Mouse (Mus musculus) forebrain, embryonic 10.5 days (tissue): ENCODE data around the gene B230219D22Rik. TPM values are rescaled to one million over a fixed set of nuclear protein-coding genes. Genes with fewer than 3 reads are reported as not detected.

ENCODE experiments used
- DNase-seq: peaks from one replicate; pipeline ENCODE4 v3.0.0-alpha.2; 2017; ENCODE audit warnings: low spot score; ENCODE audit errors: extremely low spot score
- H3K27ac ChIP-seq: fragments of 300-500 bp; sonication (generic); 2 replicates; pipeline ENCODE4 v1.5.1; 2016; ENCODE audit warnings: mild to moderate bottlenecking
- H3K27me3 ChIP-seq: fragments of 300-500 bp; sonication (generic); 2 replicates; pipeline ENCODE4 v1.6.1; 2016; ENCODE audit warnings: mild to moderate bottlenecking; ENCODE audit not compliant: poor library complexity, severe bottlenecking
- H3K36me3 ChIP-seq: fragments of 300-500 bp; sonication (generic); replicated peaks from 2 replicates; pipeline ENCODE4 v1.6.1; 2016; ENCODE audit warnings: mild to moderate bottlenecking, moderate library complexity
- H3K4me1 ChIP-seq: fragments of 300-500 bp; sonication (generic); 2 replicates; pipeline ENCODE4 v1.6.1; 2016
- H3K4me3 ChIP-seq: fragments of 300-500 bp; sonication (generic); 2 replicates; pipeline ENCODE4 v1.5.1; 2016; ENCODE audit warnings: mild to moderate bottlenecking, moderate library complexity
- H3K9me3 ChIP-seq: fragments of 300-500 bp; sonication (generic); 2 replicates; pipeline ENCODE4 v1.6.1; 2016; ENCODE audit warnings: mild to moderate bottlenecking, moderate library complexity
- WGBS: fragments of 180-500 bp; shearing (Covaris S2); methylation state at CpG from one replicate; pipeline ENCODE4 v1.1.7; 2016; 5-methylcytosine and 5-hydroxymethylcytosine counted together
- polyA plus RNA-seq: library from polyadenylated mRNA; unstranded; fragments of >200 nt; fragmentation: Nextera tagmentation; extraction: Ambion mirVana; gene quantifications from 2 replicates; pipeline ENCODE4 v1.2.1, GENCODE M21; 2016

B230219D22Rik gene
- polyA plus RNA-seq, 1 experiment from 2014 or later = 46.7 TPM

DNA sequence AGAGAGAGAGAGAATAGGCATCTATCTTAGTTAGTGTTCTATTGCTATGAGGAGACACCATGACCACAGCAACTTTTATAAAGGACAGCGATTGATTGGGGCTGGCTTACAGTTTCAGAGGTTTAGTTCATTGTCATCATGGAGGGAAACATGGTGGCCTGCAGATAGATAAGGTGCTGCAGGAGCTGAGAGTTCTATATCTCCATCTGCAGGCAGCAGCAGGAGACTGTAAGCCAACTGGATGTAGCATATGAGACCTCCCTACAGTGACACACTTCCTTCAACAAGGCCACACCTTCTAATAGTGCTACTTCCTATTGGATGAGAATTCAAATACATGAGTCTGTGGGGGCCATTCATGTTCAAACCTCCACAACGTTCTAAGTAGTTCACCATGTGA lies 39.2 kb downstream of the B230219D22Rik start:
- no peaks in the 10 kb centered on the region for H3K9me3 ChIP-seq
- H3K4me1 ChIP-seq = 0 out of 2 replicates have a peak, but pooled peaks cover 7% of the 10 kb centered on the region
- DNase-seq = no peak
- WGBS = 92% methylated on average over 2 of the region's 2 CpGs
- no peaks in the 10 kb centered on the region for H3K27me3 ChIP-seq
- H3K36me3 ChIP-seq = 0 out of 2 replicates have a peak, but pooled peaks cover 3% of the 10 kb centered on the region
- no peak overlapping the region for H3K4me3 ChIP-seq
- H3K27ac ChIP-seq = no peak overlapping the region

DNA sequence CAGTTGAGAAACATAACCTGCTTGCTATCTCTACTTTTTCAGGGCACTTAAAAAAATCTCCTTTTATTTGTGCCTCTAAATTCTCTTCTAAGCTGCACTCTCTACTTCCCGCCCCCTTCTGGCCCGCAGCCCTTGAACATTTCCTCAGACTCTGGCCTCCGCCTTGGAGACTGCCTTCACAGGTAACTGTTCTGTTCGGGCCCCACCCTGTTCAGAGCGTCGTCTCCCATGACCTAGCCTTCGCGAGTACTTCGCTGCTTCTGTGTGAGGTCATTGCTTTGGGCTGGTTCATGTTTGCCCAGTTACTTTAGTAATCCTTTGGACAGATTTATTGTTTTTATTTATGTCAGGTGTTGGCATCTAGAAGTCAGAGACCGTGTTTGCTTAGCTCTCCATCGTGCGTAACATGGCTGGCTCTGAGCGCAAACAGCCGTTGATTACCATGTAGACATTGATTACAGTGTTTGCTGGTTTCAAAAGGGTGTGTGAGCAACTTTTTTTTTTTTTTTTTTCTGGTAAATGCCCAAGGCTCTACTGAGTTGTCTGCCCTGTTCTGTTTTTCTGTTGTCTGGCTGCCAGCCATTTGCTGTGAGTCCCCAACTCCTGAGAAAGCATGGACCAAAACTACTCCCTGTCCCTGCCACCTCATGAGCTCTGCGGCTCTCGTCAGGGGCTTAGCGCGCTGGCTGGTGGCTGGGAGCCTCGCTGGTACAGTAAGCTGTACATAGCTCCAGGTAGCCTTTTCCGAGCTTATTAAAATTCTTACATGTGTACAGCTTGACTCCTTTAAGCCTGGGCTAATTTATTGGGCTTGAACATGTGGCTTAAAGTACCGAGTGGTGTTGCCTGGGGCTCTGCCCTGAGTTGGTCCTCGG lies 40.9 kb downstream of the B230219D22Rik start:
- H3K4me3 ChIP-seq = no peak overlapping the region
- no peak overlapping the region for H3K27ac ChIP-seq
- 0 out of 2 replicates have a peak, but pooled peaks cover 5% of the 10 kb centered on the region for H3K4me1 ChIP-seq
- H3K36me3 ChIP-seq = 0 out of 2 replicates have a peak, but pooled peaks cover 3% of the 10 kb centered on the region
- DNase-seq = no peak
- H3K9me3 ChIP-seq = no peaks in the 10 kb centered on the region
- H3K27me3 ChIP-seq = no peaks in the 10 kb centered on the region
- 93% methylated on average over 22 of the region's 22 CpGs for WGBS

DNA sequence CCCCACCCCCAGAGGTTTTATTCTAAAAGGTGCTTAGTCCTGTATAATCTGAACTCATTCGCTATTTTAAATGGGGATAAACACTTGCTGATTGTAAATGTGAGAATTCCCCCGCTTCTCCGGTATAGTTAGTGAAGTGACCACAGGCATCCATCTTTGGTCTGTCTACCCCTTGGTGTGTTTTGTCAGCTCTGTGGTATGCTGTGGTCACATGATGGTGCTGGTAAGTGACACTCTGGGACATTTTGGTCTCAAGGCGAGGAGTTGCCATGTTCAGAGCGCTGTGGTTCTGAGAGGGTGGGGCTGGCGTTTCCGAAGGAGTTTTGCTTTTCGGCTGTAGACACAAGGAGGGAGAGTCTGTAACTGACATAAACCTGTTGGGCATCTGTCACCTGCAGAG lies 45.0 kb downstream of the B230219D22Rik start:
- WGBS = 95% methylated on average over 8 of the region's 8 CpGs
- H3K9me3 ChIP-seq = no peaks in the 10 kb centered on the region
- H3K4me1 ChIP-seq = peaks cover 8% of the 10 kb centered on the region; the same call in 1 of the 2 replicates
- no peaks in the 10 kb centered on the region for H3K27me3 ChIP-seq
- DNase-seq = no peak
- no peak overlapping the region for H3K4me3 ChIP-seq
- no peaks in the 10 kb centered on the region for H3K36me3 ChIP-seq
- H3K27ac ChIP-seq = no peak overlapping the region

DNA sequence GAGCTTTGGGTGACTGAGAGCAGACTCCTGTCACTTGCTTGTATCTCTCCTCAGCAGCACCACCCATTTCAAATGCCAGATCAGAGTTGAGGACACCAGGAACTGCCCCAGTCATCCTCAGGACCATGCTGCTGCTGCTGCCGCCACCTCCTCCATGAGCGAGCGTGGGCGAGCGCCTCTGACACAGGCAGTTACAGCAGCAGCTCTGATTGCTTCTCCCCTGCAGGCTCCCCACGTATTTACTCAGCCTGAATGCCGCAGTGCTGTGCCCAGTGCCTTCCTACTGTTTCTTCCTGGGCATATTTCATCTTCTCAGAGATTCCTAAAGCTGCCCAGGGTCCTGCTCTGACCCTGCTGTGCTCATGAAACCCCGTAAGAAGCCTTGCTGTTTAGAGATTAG lies 49.4 kb downstream of the B230219D22Rik start:
- H3K9me3 ChIP-seq = no peaks in the 10 kb centered on the region
- H3K27ac ChIP-seq = no peak overlapping the region
- H3K36me3 ChIP-seq = 0 out of 2 replicates have a peak, but pooled peaks cover 3% of the 10 kb centered on the region
- H3K4me3 ChIP-seq = no peak overlapping the region
- no peaks in the 10 kb centered on the region for H3K27me3 ChIP-seq
- DNase-seq = no peak
- H3K4me1 ChIP-seq = peaks cover 8% of the 10 kb centered on the region; the same call in 1 of the 2 replicates
- 74% methylated on average over 8 of the region's 8 CpGs for WGBS

Other genes starting within 250 kb of the B230219D22Rik start
- 44.8 and 51.1 TPM in 2 replicates for gene Grk6, start 248.1 kb upstream of the B230219D22Rik start, polyA plus RNA-seq
- 0.75 and 0.88 TPM in 2 replicates for gene Prr7, start 228.9 kb upstream of the B230219D22Rik start, polyA plus RNA-seq
- 346 and 355 TPM in 2 replicates for gene Dbn1, start 205.0 kb upstream of the B230219D22Rik start, polyA plus RNA-seq
- 200 and 209 TPM in 2 replicates for gene Pdlim7, start 179.4 kb upstream of the B230219D22Rik start, polyA plus RNA-seq
- gene Dok3, start 163.8 kb upstream of the B230219D22Rik start, polyA plus RNA-seq = 3.3 and 4.2 TPM in 2 replicates
- 96.5 and 98.2 TPM in 2 replicates for gene Ddx41, start 156.5 kb upstream of the B230219D22Rik start, polyA plus RNA-seq
- gene Fam193b, start 122.0 kb upstream of the B230219D22Rik start, polyA plus RNA-seq = 55.6 and 57.8 TPM in 2 replicates
- gene Tmed9, start 119.4 kb upstream of the B230219D22Rik start, polyA plus RNA-seq = 129 and 141 TPM in 2 replicates
- gene B4galt7, start 93.2 kb upstream of the B230219D22Rik start, polyA plus RNA-seq = 26.6 and 28.9 TPM in 2 replicates
- gene Caml, start 70.1 kb upstream of the B230219D22Rik start, polyA plus RNA-seq = 51.6 and 54.5 TPM in 2 replicates
- 44.1 and 48.0 TPM in 2 replicates for gene Ddx46, start 58.1 kb upstream of the B230219D22Rik start, polyA plus RNA-seq
- 67.1 and 69.5 TPM in 2 replicates for gene Txndc15, start 21.5 kb downstream of the B230219D22Rik start, polyA plus RNA-seq
- gene Pcbd2, start 34.2 kb downstream of the B230219D22Rik start, polyA plus RNA-seq = 33.9 and 36.4 TPM in 2 replicates
- 0.11 TPM in 2 replicates for gene Catsper3, start 91.4 kb downstream of the B230219D22Rik start, polyA plus RNA-seq
- 1.7 and 3.2 TPM in 2 replicates for gene Pitx1, start 143.1 kb downstream of the B230219D22Rik start, polyA plus RNA-seq